Mouse (Mus musculus) midbrain, embryonic 12.5 days (tissue): ENCODE measurements around the gene Gm3776. TPM values are rescaled to one million over a fixed set of nuclear protein-coding genes. Genes with fewer than 3 reads are reported as not detected.
"Not testable (repeated sequence)": the region's sequence is repeated elsewhere in the genome, so short reads cannot be mapped to it uniquely, and the experiment has no call there.

Experiments used
- ATAC-seq: fragments of 200-750 bp; cut with Nextera tagmentation; 2 replicates; pipeline ENCODE4 v1.8.0; 2017; ENCODE audit warnings: low read depth, moderate TSS enrichment, moderate library complexity; ENCODE audit not compliant: low FRiP score
- H3K27ac ChIP-seq: fragments of 300-500 bp; sonication (generic); replicated peaks from 2 replicates; pipeline ENCODE4 v1.5.1; 2016; ENCODE audit warnings: mild to moderate bottlenecking
- H3K27me3 ChIP-seq: fragments of 300-500 bp; sonication (generic); 2 replicates; pipeline ENCODE4 v1.6.1; 2016; ENCODE audit warnings: mild to moderate bottlenecking
- H3K36me3 ChIP-seq: fragments of 300-500 bp; sonication (generic); 2 replicates; pipeline ENCODE4 v1.6.1; 2016
- H3K4me1 ChIP-seq: fragments of 300-500 bp; sonication (generic); 2 replicates; pipeline ENCODE4 v1.6.1; 2016
- H3K4me2 ChIP-seq: fragments of 300-500 bp; sonication (generic); replicated peaks from 2 replicates; pipeline ENCODE4 v1.6.1; 2016; ENCODE audit warnings: mild to moderate bottlenecking, moderate library complexity
- H3K4me3 ChIP-seq: fragments of 300-500 bp; sonication (generic); 2 replicates; pipeline ENCODE4 v1.5.1; 2016; ENCODE audit warnings: mild to moderate bottlenecking
- H3K9ac ChIP-seq: fragments of 300-500 bp; sonication (generic); replicated peaks from 2 replicates; pipeline ENCODE4 v1.6.1; 2016; ENCODE audit warnings: mild to moderate bottlenecking, moderate library complexity
- H3K9me3 ChIP-seq: fragments of 300-500 bp; sonication (generic); 2 replicates; pipeline ENCODE4 v1.6.1; 2016; ENCODE audit warnings: mild to moderate bottlenecking
- WGBS: fragments of 180-500 bp; shearing (Covaris S2); methylation state at CpG from one replicate; pipeline ENCODE4 v1.1.7; 2016; 5-methylcytosine and 5-hydroxymethylcytosine counted together
- polyA plus RNA-seq: library from polyadenylated mRNA; unstranded; fragments of >200 nt; fragmentation: Nextera tagmentation; extraction: Ambion mirVana; gene quantifications from 2 replicates; pipeline ENCODE4 v1.2.1, GENCODE M21; 2016

Gene Gm3776
- not detected in 2 replicates for polyA plus RNA-seq

- H3K9ac ChIP-seq, H3K4me3 ChIP-seq, H3K27ac ChIP-seq, ATAC-seq, H3K4me2 ChIP-seq, H3K4me1 ChIP-seq, H3K9me3 ChIP-seq, H3K27me3 ChIP-seq, H3K36me3 ChIP-seq: not testable (repeated sequence)
- WGBS: 96% methylated on average over 1 of the region's 3 CpGs
These were observed at the start of gene Gm3776 for GRCm38 (mm10) chr9:78256914-78257313. TSS of gene Gm3776 (plus strand) at chr9:78257129.

DNA sequence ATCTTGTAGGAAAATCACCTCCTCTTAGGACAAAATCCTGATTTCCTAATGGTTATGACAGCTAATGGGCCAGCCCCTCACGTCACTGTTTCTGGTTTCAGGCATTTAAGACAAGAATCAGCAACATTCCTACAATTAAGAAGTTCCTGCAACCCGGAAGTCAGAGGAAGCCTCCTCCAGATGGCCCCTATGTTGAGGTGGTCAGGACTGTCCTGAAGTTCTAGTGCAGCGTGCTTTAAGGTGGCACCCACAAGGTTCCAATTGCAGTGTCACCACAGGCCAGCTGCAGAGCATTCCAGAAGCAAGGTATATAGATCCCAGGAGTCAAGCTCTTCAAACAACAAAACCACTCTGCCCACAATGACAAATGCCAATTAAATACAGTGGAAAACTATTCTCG is 48.0 kb upstream of the Gm3776 start:
- no peaks in the 10 kb centered on the region for H3K36me3 ChIP-seq
- H3K4me1 ChIP-seq: no peaks in the 10 kb centered on the region
- no peaks in the 10 kb centered on the region for H3K9me3 ChIP-seq
- no peak overlapping the region for H3K27ac ChIP-seq
- no peak for ATAC-seq
- no peak overlapping the region for H3K4me2 ChIP-seq
- 75% methylated on average over 4 of the region's 4 CpGs for WGBS
- no peak overlapping the region for H3K4me3 ChIP-seq
- H3K27me3 ChIP-seq: no peaks in the 10 kb centered on the region
- no peak overlapping the region for H3K9ac ChIP-seq

- no peaks in the 10 kb centered on the region for H3K4me1 ChIP-seq
- ATAC-seq: no peak
- H3K4me2 ChIP-seq: no peak overlapping the region
- 94% methylated on average over 3 of the region's 3 CpGs for WGBS
- no peak overlapping the region for H3K4me3 ChIP-seq
- H3K36me3 ChIP-seq: no peaks in the 10 kb centered on the region
- no peaks in the 10 kb centered on the region for H3K27me3 ChIP-seq
- no peak overlapping the region for H3K27ac ChIP-seq
- H3K9ac ChIP-seq: no peak overlapping the region
- no peaks in the 10 kb centered on the region for H3K9me3 ChIP-seq
These were observed 46.9 kb upstream of the Gm3776 start for GRCm38 (mm10) chr9:78210079-78210478.

- H3K9me3 ChIP-seq: no peaks in the 10 kb centered on the region
- no peaks in the 10 kb centered on the region for H3K36me3 ChIP-seq
- H3K27ac ChIP-seq: no peak overlapping the region
- ATAC-seq: no peak
- no peaks in the 10 kb centered on the region for H3K27me3 ChIP-seq
- 90% methylated on average over 2 of the region's 2 CpGs for WGBS
- H3K9ac ChIP-seq: no peak overlapping the region
- H3K4me1 ChIP-seq: no peaks in the 10 kb centered on the region
- H3K4me2 ChIP-seq: no peak overlapping the region
- H3K4me3 ChIP-seq: no peak overlapping the region
These were observed 46.1 kb upstream of the Gm3776 start for GRCm38 (mm10) chr9:78210821-78211220.

GRCm38 (mm10) chr9:78211521-78211920 is 45.4 kb upstream of the Gm3776 start:
- Histone ChIP-seq H3K4me1 (no peaks in the 10 kb centered on the region), H3K4me2 (no peak overlapping the region), H3K9ac (no peak overlapping the region), H3K9me3 (no peaks in the 10 kb centered on the region), H3K27me3 (no peaks in the 10 kb centered on the region), H3K27ac (no peak overlapping the region), H3K4me3 (no peak overlapping the region), H3K36me3 (no peaks in the 10 kb centered on the region)
- WGBS: 96% methylated on average over 3 of the region's 3 CpGs
- no peak for ATAC-seq

DNA sequence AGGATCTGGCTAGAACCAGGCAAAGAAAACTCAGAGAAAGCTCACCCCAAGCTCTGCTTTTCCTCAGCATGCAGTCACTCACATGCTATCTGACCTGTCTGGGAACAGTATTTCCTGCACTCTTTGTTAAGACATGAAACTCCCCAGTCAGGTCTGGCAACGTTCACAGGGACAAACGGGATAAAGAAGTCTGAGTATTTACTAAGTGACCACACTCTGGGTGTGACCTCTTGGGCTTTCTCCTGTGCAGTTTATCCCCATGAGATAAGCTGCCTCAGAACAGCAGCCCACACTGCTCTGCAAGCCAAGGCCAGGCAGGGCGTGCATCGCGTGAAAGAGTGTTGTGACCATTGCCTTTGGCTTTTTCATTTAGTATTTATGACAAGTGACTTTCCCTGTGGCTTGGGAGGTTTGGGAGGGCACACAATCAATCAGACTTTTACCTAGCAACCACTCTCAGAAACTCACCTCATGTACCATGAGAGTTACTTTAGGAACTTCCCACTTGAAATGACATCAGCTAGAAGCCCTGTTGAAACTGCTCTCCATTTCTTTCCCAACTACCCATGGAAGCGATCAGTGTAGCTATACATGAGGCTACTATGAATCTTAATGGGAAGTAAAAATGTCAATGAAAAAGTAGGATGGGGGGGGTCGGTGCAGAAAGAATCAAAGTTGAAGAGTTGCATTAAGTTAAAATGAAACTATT is 44.4 kb upstream of the Gm3776 start:
- no peaks in the 10 kb centered on the region for H3K4me1 ChIP-seq
- no peaks in the 10 kb centered on the region for H3K9me3 ChIP-seq
- H3K4me2 ChIP-seq: no peak overlapping the region
- no peaks in the 10 kb centered on the region for H3K27me3 ChIP-seq
- H3K4me3 ChIP-seq: no peak overlapping the region
- no peak for ATAC-seq
- no peak overlapping the region for H3K27ac ChIP-seq
- no peaks in the 10 kb centered on the region for H3K36me3 ChIP-seq
- no peak overlapping the region for H3K9ac ChIP-seq
- 84% methylated on average over 7 of the region's 7 CpGs for WGBS

- H3K4me3 ChIP-seq: no peak overlapping the region
- H3K27me3 ChIP-seq: no peaks in the 10 kb centered on the region
- no peaks in the 10 kb centered on the region for H3K36me3 ChIP-seq
- H3K27ac ChIP-seq: no peak overlapping the region
- H3K9ac ChIP-seq: no peak overlapping the region
- WGBS: 79% methylated on average over 4 of the region's 4 CpGs
- H3K4me2 ChIP-seq: no peak overlapping the region
- no peaks in the 10 kb centered on the region for H3K4me1 ChIP-seq
- H3K9me3 ChIP-seq: no peaks in the 10 kb centered on the region
- no peak for ATAC-seq
These were observed 39.9 kb upstream of the Gm3776 start for GRCm38 (mm10) chr9:78217074-78217473.

DNA sequence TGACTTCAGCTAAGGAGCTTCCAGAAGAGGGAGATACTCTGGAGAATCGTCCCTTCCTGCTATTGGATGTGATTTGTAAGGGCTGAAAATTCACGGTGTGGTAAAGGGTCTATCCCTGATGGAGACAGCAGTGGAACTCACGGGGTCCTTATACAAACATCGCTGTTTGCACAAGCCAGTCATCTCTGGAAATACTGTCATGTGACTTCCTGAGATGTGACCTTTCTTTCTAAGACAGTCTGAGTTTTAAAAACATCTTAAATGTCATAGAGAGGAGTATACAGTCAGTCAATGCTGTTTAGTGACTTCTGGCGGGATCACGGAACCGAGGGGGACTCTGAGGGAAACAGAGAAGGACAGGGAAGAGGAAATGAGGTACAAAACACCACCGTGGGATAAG is 34.3 kb upstream of the Gm3776 start:
- ATAC-seq: no peak
- Histone ChIP-seq H3K4me2 (no peak overlapping the region), H3K4me3 (no peak overlapping the region), H3K27me3 (no peaks in the 10 kb centered on the region), H3K4me1 (no peaks in the 10 kb centered on the region), H3K36me3 (no peaks in the 10 kb centered on the region), H3K27ac (no peak overlapping the region), H3K9me3 (no peaks in the 10 kb centered on the region), H3K9ac (no peak overlapping the region)
- WGBS: 78% methylated on average over 8 of the region's 8 CpGs

- Histone ChIP-seq H3K27ac (no peak overlapping the region), H3K9me3 (no peaks in the 10 kb centered on the region), H3K4me3 (no peak overlapping the region), H3K4me2 (no peak overlapping the region), H3K9ac (no peak overlapping the region), H3K36me3 (no peaks in the 10 kb centered on the region), H3K4me1 (no peaks in the 10 kb centered on the region), H3K27me3 (no peaks in the 10 kb centered on the region)
- no peak for ATAC-seq
- 74% methylated on average over 10 of the region's 10 CpGs for WGBS
These were observed 33.6 kb upstream of the Gm3776 start for GRCm38 (mm10) chr9:78223221-78223902.

DNA sequence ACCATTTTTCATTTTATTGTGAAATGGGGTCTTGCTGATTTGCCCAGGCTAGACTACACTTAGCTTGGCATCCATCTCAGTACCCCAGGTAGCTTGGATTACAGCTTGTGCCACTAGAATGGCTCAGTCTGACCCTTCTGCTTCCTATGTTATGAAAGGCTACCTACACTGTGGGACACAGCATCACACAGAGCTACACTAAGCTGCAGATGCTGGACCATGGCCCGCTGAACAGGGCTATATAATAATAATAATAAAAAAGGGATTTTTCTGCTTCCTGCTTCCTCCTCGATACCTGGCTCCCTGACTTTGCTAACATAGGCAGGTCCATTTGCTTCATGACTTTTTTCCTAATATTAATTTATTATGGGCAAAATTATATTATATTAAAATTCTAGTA is 32.5 kb upstream of the Gm3776 start:
- Histone ChIP-seq H3K4me1 (no peaks in the 10 kb centered on the region), H3K4me3 (no peak overlapping the region), H3K27ac (no peak overlapping the region), H3K9ac (no peak overlapping the region), H3K9me3 (no peaks in the 10 kb centered on the region), H3K36me3 (no peaks in the 10 kb centered on the region), H3K4me2 (no peak overlapping the region), H3K27me3 (no peaks in the 10 kb centered on the region)
- WGBS: 96% methylated on average over 2 of the region's 2 CpGs
- no peak for ATAC-seq

- Histone ChIP-seq H3K9ac (no peak overlapping the region), H3K9me3 (no peaks in the 10 kb centered on the region), H3K27me3 (no peaks in the 10 kb centered on the region), H3K4me1 (no peaks in the 10 kb centered on the region), H3K4me3 (no peak overlapping the region), H3K27ac (no peak overlapping the region), H3K4me2 (no peak overlapping the region), H3K36me3 (no peaks in the 10 kb centered on the region)
- whole genome bisulfite sequencing: 87% methylated on average over 11 of the region's 11 CpGs
- no peak for ATAC-seq
These were observed 31.6 kb upstream of the Gm3776 start for GRCm38 (mm10) chr9:78225304-78225703.

DNA sequence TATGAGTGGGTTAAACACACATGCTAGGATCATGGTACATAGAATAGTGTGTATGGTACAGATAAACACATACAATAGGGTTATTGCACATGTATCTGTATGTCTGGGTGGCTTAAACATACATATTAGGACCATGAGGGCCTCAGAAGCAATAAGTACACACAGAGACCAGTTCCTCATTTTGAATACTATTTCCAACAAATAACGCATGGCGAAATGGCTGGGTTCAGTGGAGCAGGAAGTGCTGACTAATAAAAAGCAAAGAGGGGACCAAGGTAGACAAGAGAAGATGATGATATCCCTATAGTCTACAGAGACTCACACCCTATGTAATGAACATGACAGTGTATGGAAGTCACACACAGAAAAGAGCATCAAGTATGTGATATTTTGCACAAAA is 28.8 kb upstream of the Gm3776 start:
- Histone ChIP-seq H3K27me3 (no peaks in the 10 kb centered on the region), H3K4me3 (no peak overlapping the region), H3K9ac (no peak overlapping the region), H3K36me3 (no peaks in the 10 kb centered on the region), H3K27ac (no peak overlapping the region), H3K9me3 (no peaks in the 10 kb centered on the region), H3K4me1 (no peaks in the 10 kb centered on the region), H3K4me2 (no peak overlapping the region)
- WGBS: 95% methylated on average over 2 of the region's 2 CpGs
- no peak for ATAC-seq
